Mouse (Mus musculus) heart, adult 18-20 months (tissue): ENCODE measurements around the gene Itm2a. TPM values are rescaled to one million over a fixed set of nuclear protein-coding genes. Genes with fewer than 3 reads are reported as not detected.

Experiments
- DNase-seq, 2 experiments: peaks; one replicate each; pipeline ENCODE4 v3.0.0; 2021 to 2022; ENCODE audit warnings: mixed read lengths in 1 of 2
- long read RNA-seq, 2 experiments: library from polyadenylated mRNA; stranded (forward); transcript quantifications; one replicate each; pipeline ENCODE4 v2.0.0; 2021
- total RNA-seq, 2 experiments: library from RNA; stranded (reverse); gene quantifications; 2 replicates each; pipeline ENCODE4 v1.2.3; 2021

Gene Itm2a
- 1 to 10 TPM; 7.4 to 9.5 TPM for total RNA-seq
- long read RNA-seq, experiment 1, transcript Itm2a-201 (6 exons, 1,744 nt): major isoform, 7 of 7 reads
- long read RNA-seq, experiment 1, partial matches to known transcripts: 0 of 7 reads
- long read RNA-seq, experiment 1, other reads (novel, unspliced or antisense): 0 of 7 reads
- long read RNA-seq, experiment 2, transcript Itm2a-201 (6 exons, 1,744 nt): major isoform, 5 of 7 reads
- long read RNA-seq, experiment 2, partial matches to known transcripts: 1 of 7 reads
- long read RNA-seq, experiment 2, other reads (novel, unspliced or antisense): 1 of 7 reads

- DNase-seq: peak; percentile 18 to 21
Observed at GRCm38 (mm10) chrX:107402915-107403912, at the start of gene Itm2a. Itm2a (minus strand) TSS chrX:107403376.

DNA sequence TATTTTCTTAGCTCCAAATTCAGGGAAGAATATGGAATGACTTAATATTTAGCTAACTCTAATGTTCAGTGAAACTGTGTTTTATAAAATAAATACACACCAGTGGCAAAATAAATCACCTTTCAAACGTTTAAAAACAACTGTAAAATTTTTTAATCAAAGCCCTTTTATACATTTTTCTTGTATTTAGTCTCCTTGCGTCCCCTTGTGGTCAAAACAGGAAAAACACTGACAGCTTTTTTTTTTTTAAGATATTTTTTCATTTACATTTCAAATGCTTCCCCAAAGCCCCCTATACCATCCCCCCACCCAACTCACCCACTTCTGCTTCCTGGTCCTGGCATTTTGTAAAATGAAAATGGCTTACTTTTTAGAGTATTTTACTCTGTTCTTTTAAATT is 32.7 kb upstream of the Itm2a start:
- DNase-seq: no peak

GRCm38 (mm10) chrX:107421304-107421703 is 18.1 kb upstream of the Itm2a start:
- DNase-seq: no peak

- no peak for DNase-seq
Observed at GRCm38 (mm10) chrX:107417345-107417744, 14.2 kb upstream of the Itm2a start.

DNA sequence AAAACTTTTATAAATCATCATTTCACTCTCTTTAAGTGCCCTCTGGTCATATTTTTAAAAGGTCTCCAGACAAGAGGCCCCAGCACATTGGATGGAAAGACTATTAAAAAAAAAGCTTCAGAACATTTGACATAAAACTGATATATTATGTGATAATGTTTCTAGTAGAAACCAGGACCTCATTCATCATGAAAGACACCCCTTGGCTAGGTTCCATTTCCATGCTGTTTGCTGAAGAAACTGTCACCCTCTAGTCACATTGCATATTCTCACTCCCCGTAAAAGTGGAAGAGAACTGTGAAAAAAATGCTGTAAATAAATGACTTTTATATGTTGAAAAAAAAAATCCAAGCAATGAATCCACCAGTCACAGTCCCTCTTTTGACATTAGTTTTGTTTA is 12.8 kb upstream of the Itm2a start:
- DNase-seq: no peak

GRCm38 (mm10) chrX:107402481-107402880 is 695 bp downstream of the Itm2a start:
- peak in 1 of 2 experiments; percentile 14 for DNase-seq

GRCm38 (mm10) chrX:107399087-107399486 is 4.1 kb downstream of the Itm2a start:
- no peak for DNase-seq

GRCm38 (mm10) chrX:107393256-107393655 is 9.9 kb downstream of the Itm2a start:
- no peak for DNase-seq

GRCm38 (mm10) chrX:107375329-107375728 is 27.8 kb downstream of the Itm2a start:
- no peak for DNase-seq

Other genes starting within 250 kb of the Itm2a start
- under 1 TPM; 0.20 to 0.69 TPM for gene Gpr174, start 147.5 kb downstream of the Itm2a start, total RNA-seq